Mouse (Mus musculus) spleen, adult 2 months (tissue): Measurements from ENCODE around the gene Filip1l. TPM values are rescaled to one million over a fixed set of nuclear protein-coding genes. Genes with fewer than 3 reads are reported as not detected.
"Not testable (repeated sequence)": the region's sequence is repeated elsewhere in the genome, so short reads cannot be mapped to it uniquely, and the experiment has no call there.

Source experiments
- DNase-seq, 2 experiments: peaks; one replicate each; pipeline versions ENCODE4 v3.0.0 to v3.0.0-alpha.2; 2012 to 2021; ENCODE audit warnings: low spot score in 2 of 2, low read depth in 1 of 2
- H3K27ac ChIP-seq: fragments of 200-500 bp; 2 replicates; pipeline ENCODE4 v1.5.1; 2012; ENCODE audit warnings: low read length, inconsistent platforms; ENCODE audit not compliant: insufficient read depth
- H3K27me3 ChIP-seq: fragments of 200-500 bp; 2 replicates; pipeline ENCODE4 v1.6.1; 2012; ENCODE audit warnings: mild to moderate bottlenecking, moderate library complexity, low read length, inconsistent platforms; ENCODE audit not compliant: control insufficient read depth, insufficient read depth
- H3K36me3 ChIP-seq: fragments of 200-500 bp; 2 replicates; pipeline ENCODE4 v1.6.1; 2012; ENCODE audit warnings: mild to moderate bottlenecking, low read length, inconsistent platforms; ENCODE audit not compliant: control insufficient read depth, insufficient read depth
- H3K4me1 ChIP-seq: fragments of 200-500 bp; 2 replicates; pipeline ENCODE4 v1.6.1; 2011; ENCODE audit warnings: inconsistent platforms; ENCODE audit not compliant: control insufficient read depth, insufficient read depth, insufficient read length
- H3K4me3 ChIP-seq: fragments of 200-500 bp; 2 replicates; pipeline ENCODE4 v1.5.1; 2011; ENCODE audit warnings: mild to moderate bottlenecking, inconsistent platforms; ENCODE audit not compliant: insufficient read depth, insufficient read length; ENCODE audit errors: extremely low read depth
- CTCF ChIP-seq: fragments of 200-500 bp; IDR thresholded peaks from 2 replicates; pipeline ENCODE4 v1.5.1; 2011; ENCODE audit warnings: mild to moderate bottlenecking, inconsistent platforms; ENCODE audit not compliant: insufficient read depth, insufficient read length, insufficient replicate concordance; ENCODE audit errors: extremely low read depth
- POLR2A ChIP-seq: fragments of 200-500 bp; IDR thresholded peaks from 2 replicates; pipeline ENCODE4 v1.6.1; 2011; ENCODE audit warnings: low read depth, low read length, inconsistent platforms
- WGBS: fragments of 180-500 bp; shearing (Covaris S2); methylation state at CpG from one replicate; pipeline ENCODE4 v1.1.7; 2018; 5-methylcytosine and 5-hydroxymethylcytosine counted together
- polyA plus RNA-seq: library from polyadenylated mRNA; depleted of rRNA; stranded (reverse); fragments of >200 nt; gene quantifications from 2 replicates; pipeline ENCODE4 v1.2.3, GENCODE M21; 2012

Gene Filip1l
- polyA plus RNA-seq, 1 experiment, result 15.3 TPM

DNA sequence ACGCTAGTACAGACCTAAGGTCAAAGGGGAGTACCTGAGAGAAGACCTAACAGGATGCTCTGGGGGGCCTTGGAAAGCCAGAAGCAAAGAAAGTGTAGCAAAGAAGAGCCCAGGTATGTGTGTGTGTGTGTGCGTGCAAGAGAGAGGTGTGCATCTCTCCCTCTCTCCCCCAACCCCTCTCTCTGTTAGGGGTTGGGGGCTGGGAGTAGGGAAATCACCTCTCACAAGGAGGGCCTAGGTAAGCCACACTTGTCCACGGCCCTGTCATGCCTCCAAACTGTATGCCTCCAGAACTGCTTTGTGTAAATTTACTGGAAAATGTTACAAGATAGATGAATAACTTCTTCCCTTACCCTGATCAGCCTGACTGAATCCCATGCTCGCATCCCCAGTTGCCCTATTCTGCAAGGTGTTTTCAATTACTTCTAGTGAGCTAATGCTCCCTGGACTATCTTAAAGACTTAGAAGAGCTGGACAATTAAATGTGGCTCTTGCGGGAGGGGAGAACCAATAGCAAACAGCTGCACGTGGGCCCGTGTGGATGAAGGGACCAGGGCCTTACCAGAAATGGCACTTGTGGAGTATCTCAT, 22.4 kb downstream of the Filip1l start:
- WGBS, result 92% methylated on average over 7 of the region's 7 CpGs
- DNase-seq, result no peak
- no peaks in the 10 kb centered on the region for H3K27me3 ChIP-seq
- no peaks in the 10 kb centered on the region for H3K36me3 ChIP-seq
- TF ChIP-seq POLR2A (no peak), CTCF (no peak)
- H3K4me1 ChIP-seq, result no peaks in the 10 kb centered on the region
- no peak overlapping the region for H3K4me3 ChIP-seq
- H3K27ac ChIP-seq, result no peak overlapping the region

DNA sequence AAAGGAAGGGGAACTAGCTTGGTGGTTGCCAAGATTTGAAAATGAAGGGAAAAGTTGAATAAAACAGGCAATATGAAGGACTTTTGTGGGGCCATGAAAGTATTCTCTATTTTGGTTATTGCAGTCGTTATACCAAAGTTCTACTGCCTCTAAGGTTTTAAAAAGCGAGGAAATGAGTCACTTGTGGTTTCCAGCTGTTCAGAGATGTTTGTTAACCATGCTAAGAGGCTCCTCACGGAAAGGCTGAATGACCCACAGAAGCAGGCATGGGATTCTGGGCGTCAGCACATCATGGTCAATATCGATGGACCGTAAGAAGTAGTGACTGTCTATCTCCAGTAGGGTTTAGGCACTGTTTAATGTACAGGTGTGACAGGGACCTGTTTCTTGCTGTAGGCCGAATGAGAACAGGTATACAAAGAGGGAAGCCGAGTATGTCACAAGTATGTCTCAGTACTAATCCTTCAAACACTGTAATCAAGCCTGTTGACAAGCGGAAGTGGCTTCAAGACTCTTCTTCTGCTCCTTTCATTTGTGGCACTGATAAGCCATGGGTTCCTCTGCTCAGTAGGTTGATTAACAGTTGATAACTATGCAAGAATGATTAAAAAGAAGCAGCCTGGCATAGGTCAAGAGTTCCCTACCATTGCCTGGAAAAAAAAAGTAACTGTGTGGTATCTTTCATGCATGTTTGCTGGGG, 25.9 kb downstream of the Filip1l start:
- H3K27me3 ChIP-seq, result no peaks in the 10 kb centered on the region
- no peak overlapping the region for H3K4me3 ChIP-seq
- 70% methylated on average over 9 of the region's 9 CpGs for WGBS
- no peak for DNase-seq
- no peak overlapping the region for H3K27ac ChIP-seq
- TF ChIP-seq POLR2A (no peak), CTCF (no peak)
- H3K4me1 ChIP-seq, result no peaks in the 10 kb centered on the region
- H3K36me3 ChIP-seq, result no peaks in the 10 kb centered on the region

DNA sequence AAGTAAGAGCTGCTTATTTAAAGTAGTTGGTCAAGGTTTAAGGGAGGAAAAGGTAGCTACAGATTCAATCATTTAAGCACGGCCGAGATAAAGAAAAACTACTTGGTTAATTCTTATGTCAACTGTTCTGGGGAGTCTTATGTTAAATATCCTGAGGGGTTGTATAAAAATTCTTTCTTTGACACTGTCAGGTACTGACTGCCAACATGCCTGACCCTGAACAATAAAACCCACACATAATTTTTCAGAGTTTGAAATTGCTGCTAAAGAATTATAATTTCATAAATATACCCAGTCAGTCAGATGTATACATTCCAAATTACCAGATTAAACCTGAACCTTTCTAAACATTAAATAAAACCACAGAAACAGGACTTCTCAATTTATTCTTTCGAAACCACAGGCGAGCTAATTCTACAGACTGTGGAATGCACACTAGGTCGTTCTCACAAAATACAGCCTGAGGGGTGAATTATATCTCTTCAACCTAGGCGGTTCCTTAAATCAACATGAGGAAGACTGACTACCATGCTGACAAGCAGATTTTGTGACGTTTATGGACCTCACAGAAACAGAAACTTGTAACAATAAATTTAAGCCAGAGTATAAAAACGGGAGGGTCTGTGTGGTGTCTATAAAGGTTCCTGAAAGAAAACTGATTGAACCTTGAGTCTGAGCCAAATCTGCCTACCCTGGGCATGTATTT, 30.5 kb downstream of the Filip1l start:
- TF ChIP-seq CTCF (no peak), POLR2A (no peak)
- Histone ChIP-seq H3K4me1 (no peaks in the 10 kb centered on the region), H3K27me3 (no peaks in the 10 kb centered on the region), H3K4me3 (no peak overlapping the region), H3K36me3 (no peaks in the 10 kb centered on the region), H3K27ac (no peak overlapping the region)
- no peak for DNase-seq
- 75% methylated on average over 8 of the region's 8 CpGs for WGBS

DNA sequence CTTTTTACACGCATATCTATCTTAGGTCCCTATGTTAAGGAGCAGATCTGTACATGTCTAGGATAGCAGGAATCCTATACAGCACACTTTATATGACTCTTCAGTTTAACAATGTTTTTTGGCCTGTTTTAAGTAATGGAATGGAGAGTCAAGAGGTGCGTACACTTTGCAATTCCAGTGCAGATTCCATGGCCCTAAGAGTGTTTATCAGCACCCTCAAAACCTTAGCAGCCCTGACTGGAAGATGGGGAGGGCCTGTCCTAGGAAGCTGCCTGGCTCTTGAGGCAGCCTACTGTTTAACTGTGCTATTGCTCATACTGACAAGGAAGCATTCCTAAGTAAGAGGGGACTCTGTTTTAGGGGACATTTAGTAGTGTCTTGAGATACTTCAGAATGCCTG, 31.4 kb downstream of the Filip1l start:
- H3K4me1 ChIP-seq, result no peaks in the 10 kb centered on the region
- no peak overlapping the region for H3K27ac ChIP-seq
- 95% methylated on average over 2 of the region's 2 CpGs for WGBS
- no peaks in the 10 kb centered on the region for H3K36me3 ChIP-seq
- H3K4me3 ChIP-seq, result no peak overlapping the region
- TF ChIP-seq POLR2A, result no peak
- TF ChIP-seq CTCF, result no peak
- no peak for DNase-seq
- no peaks in the 10 kb centered on the region for H3K27me3 ChIP-seq

DNA sequence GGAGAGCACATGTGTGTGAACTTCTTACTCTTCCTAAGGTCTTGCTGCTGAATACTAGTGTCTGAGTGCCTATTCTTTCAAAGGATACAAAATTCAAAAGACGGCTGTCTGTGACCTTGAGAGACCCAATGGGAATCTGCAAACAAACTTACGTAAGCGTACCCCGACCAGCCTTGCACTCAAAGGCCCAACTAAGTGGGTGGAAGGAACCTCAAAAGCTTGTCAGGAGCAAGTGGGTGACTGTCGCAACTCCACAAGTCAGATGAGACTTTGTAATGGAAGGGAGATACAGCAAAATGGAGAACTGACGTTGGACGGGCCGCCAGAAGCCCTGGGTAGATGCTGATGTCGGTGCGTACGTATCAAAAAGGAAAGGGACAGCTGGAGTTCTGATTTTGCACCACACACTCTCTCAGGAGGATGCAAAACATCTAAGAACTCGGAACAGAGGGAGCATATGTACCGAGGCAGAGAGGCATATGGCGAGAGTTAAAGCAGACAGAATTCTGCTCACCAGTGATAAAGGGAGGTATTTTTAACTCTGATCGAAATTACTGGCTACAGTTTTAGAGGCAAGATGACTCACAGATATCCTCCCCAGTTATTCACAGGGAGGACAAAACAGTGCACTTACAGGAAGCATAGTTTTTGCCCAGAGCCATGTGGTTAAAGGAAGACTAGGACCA, 36.8 kb downstream of the Filip1l start:
- no peak for TF ChIP-seq CTCF
- no peak for TF ChIP-seq POLR2A
- no peaks in the 10 kb centered on the region; the same call in 1 of the 2 replicates for H3K4me1 ChIP-seq
- no peak overlapping the region for H3K27ac ChIP-seq
- no peak for DNase-seq
- 87% methylated on average over 15 of the region's 15 CpGs for WGBS
- H3K27me3 ChIP-seq, result no peaks in the 10 kb centered on the region
- no peaks in the 10 kb centered on the region for H3K36me3 ChIP-seq
- H3K4me3 ChIP-seq, result no peak overlapping the region

DNA sequence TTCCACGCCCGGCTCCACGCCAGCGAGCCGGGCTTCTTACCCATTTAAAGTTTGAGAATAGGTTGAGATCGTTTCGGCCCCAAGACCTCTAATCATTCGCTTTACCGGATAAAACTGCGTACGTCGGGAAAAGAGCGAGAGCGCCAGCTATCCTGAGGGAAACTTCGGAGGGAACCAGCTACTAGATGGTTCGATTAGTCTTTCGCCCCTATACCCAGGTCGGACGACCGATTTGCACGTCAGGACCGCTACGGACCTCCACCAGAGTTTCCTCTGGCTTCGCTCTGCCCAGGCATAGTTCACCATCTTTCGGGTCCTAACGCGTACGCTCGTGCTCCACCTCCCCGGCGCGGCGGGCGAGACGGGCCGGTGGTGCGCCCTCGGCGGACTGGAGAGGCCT, 38.3 kb downstream of the Filip1l start:
- not testable (repeated sequence) for H3K27ac ChIP-seq, H3K4me1 ChIP-seq, DNase-seq, H3K4me3 ChIP-seq, H3K27me3 ChIP-seq, H3K36me3 ChIP-seq
- WGBS, result 39% methylated on average over 29 of the region's 39 CpGs

DNA sequence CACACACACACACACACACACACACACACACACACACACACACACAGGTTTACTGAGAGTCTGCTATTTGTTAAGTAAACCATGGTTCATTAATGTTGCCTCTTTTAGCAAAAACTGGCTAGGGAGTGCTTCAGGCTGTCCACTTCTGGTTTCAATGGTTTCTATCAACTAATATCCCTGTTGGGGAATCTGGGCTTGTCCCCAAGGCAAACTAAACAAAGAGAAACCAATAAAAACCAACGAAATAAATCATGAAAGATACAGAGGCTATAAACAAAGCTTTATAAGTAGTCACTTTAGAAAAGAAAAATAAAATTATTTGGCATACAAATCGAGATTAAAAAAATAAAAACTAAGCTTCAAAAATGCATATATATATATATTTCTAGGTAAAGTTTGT, 39.6 kb downstream of the Filip1l start:
- no peak overlapping the region for H3K4me3 ChIP-seq
- H3K36me3 ChIP-seq, result no peaks in the 10 kb centered on the region
- H3K4me1 ChIP-seq, result peaks cover 7% of the 10 kb centered on the region; the same call in 1 of the 2 replicates
- H3K27me3 ChIP-seq, result no peaks in the 10 kb centered on the region
- no peak for DNase-seq
- WGBS, result 85% methylated on average over 2 of the region's 2 CpGs
- no peak for TF ChIP-seq POLR2A
- TF ChIP-seq CTCF, result no peak
- no peak overlapping the region for H3K27ac ChIP-seq
